Mouse (Mus musculus): ENCODE measurements around the gene Ston1. TPM values are rescaled to one million over a fixed set of nuclear protein-coding genes. Genes with fewer than 3 reads are reported as not detected.

The Ston1 gene
- polyA plus RNA-seq, 1 experiment from 2014 or later = 0.96 TPM

GRCm38 (mm10) chr17:88666076-88666475 lies 68.6 kb downstream of the Ston1 start:
- Histone ChIP-seq H3K4me2 (ENCODE audit: low read depth, low read length) (no peak overlapping the region), H3K9me3 (replicated peaks; ENCODE audit: control insufficient read depth, low read length) (no peaks in the 10 kb centered on the region), H3K27me3 (ENCODE audit: control insufficient read depth, insufficient read depth, low read depth, low read length) (no peaks in the 10 kb centered on the region; the same call in 1 of the 2 replicates), H3K9ac (ENCODE audit: low read depth, low read length) (no peak overlapping the region), H3K4me1 (ENCODE audit: control insufficient read depth, low read depth, low read length) (no peaks in the 10 kb centered on the region), H3K27ac (ENCODE audit: low read length) (no peak overlapping the region), H3K4me3 (ENCODE audit: low read depth, low read length) (no peak overlapping the region), H3K36me3 (ENCODE audit: control insufficient read depth, insufficient read depth) (no peaks in the 10 kb centered on the region)
- WGBS (ENCODE audit: insufficient replicate concordance) = 45% methylated on average over 2 of the region's 2 CpGs
- no peak for ATAC-seq (ENCODE audit: low read depth)

GRCm38 (mm10) chr17:88668452-88668851 lies 71.0 kb downstream of the Ston1 start, which contains the start of gene Gtf2a1l:
Gene Gtf2a1l, plus strand, starts transcription at chr17:88668660.
- Histone ChIP-seq H3K4me1 (ENCODE audit: control insufficient read depth, low read depth, low read length) (no peaks in the 10 kb centered on the region), H3K36me3 (ENCODE audit: control insufficient read depth, insufficient read depth) (no peaks in the 10 kb centered on the region), H3K27ac (ENCODE audit: low read length) (no peak within 1 kb of the TSS), H3K9ac (ENCODE audit: low read depth, low read length) (no peak within 1 kb of the TSS), H3K4me2 (ENCODE audit: low read depth, low read length) (no peak within 1 kb of the TSS), H3K4me3 (ENCODE audit: low read depth, low read length) (no peak within 1 kb of the TSS), H3K27me3 (ENCODE audit: control insufficient read depth, insufficient read depth, low read depth, low read length) (no peaks in the 10 kb centered on the region; the same call in 1 of the 2 replicates), H3K9me3 (replicated peaks; ENCODE audit: control insufficient read depth, low read length) (no peaks in the 10 kb centered on the region)
- no peak for ATAC-seq (ENCODE audit: low read depth)
- WGBS (ENCODE audit: insufficient replicate concordance) = 9% methylated on average over 21 of the region's 21 CpGs

- Histone ChIP-seq H3K27me3 (ENCODE audit: control insufficient read depth, insufficient read depth, low read depth, low read length) (no peaks in the 10 kb centered on the region; the same call in 1 of the 2 replicates), H3K4me3 (ENCODE audit: low read depth, low read length) (no peak overlapping the region), H3K4me1 (ENCODE audit: control insufficient read depth, low read depth, low read length) (no peaks in the 10 kb centered on the region), H3K27ac (ENCODE audit: low read length) (no peak overlapping the region), H3K9me3 (replicated peaks; ENCODE audit: control insufficient read depth, low read length) (no peaks in the 10 kb centered on the region), H3K36me3 (ENCODE audit: control insufficient read depth, insufficient read depth) (no peaks in the 10 kb centered on the region), H3K9ac (ENCODE audit: low read depth, low read length) (no peak overlapping the region), H3K4me2 (ENCODE audit: low read depth, low read length) (no peak overlapping the region)
- 66% methylated on average over 2 of the region's 2 CpGs for WGBS (ENCODE audit: insufficient replicate concordance)
- ATAC-seq (ENCODE audit: low read depth) = no peak
Measured at GRCm38 (mm10) chr17:88669921-88670320, 72.4 kb downstream of the Ston1 start.

- 34% methylated on average over 4 of the region's 4 CpGs for WGBS (ENCODE audit: insufficient replicate concordance)
- Histone ChIP-seq H3K4me1 (ENCODE audit: control insufficient read depth, low read depth, low read length) (no peaks in the 10 kb centered on the region), H3K9ac (ENCODE audit: low read depth, low read length) (no peak overlapping the region), H3K9me3 (replicated peaks; ENCODE audit: control insufficient read depth, low read length) (no peaks in the 10 kb centered on the region), H3K27ac (ENCODE audit: low read length) (no peak overlapping the region), H3K36me3 (ENCODE audit: control insufficient read depth, insufficient read depth) (no peaks in the 10 kb centered on the region), H3K4me2 (ENCODE audit: low read depth, low read length) (no peak overlapping the region), H3K4me3 (ENCODE audit: low read depth, low read length) (no peak overlapping the region), H3K27me3 (ENCODE audit: control insufficient read depth, insufficient read depth, low read depth, low read length) (no peaks in the 10 kb centered on the region; the same call in 1 of the 2 replicates)
- ATAC-seq (ENCODE audit: low read depth) = no peak
Measured at GRCm38 (mm10) chr17:88670800-88671199, 73.3 kb downstream of the Ston1 start.

- H3K27ac ChIP-seq (ENCODE audit: low read length) = no peak overlapping the region
- no peak for ATAC-seq (ENCODE audit: low read depth)
- no peaks in the 10 kb centered on the region for H3K4me1 ChIP-seq (ENCODE audit: control insufficient read depth, low read depth, low read length)
- no peaks in the 10 kb centered on the region for H3K36me3 ChIP-seq (ENCODE audit: control insufficient read depth, insufficient read depth)
- 79% methylated on average over 23 of the region's 23 CpGs for WGBS (ENCODE audit: insufficient replicate concordance)
- H3K27me3 ChIP-seq (ENCODE audit: control insufficient read depth, insufficient read depth, low read depth, low read length) = no peaks in the 10 kb centered on the region
- H3K9me3 ChIP-seq (replicated peaks; ENCODE audit: control insufficient read depth, low read length) = no peaks in the 10 kb centered on the region
- H3K4me3 ChIP-seq (ENCODE audit: low read depth, low read length) = no peak overlapping the region
- H3K4me2 ChIP-seq (ENCODE audit: low read depth, low read length) = no peak overlapping the region
- no peak overlapping the region for H3K9ac ChIP-seq (ENCODE audit: low read depth, low read length)
Measured at GRCm38 (mm10) chr17:88675310-88676309, 78.1 kb downstream of the Ston1 start.

- no peak overlapping the region for H3K4me2 ChIP-seq (ENCODE audit: low read depth, low read length)
- no peak for ATAC-seq (ENCODE audit: low read depth)
Measured at GRCm38 (mm10) chr17:88688226-88688625, 90.7 kb downstream of the Ston1 start.

GRCm38 (mm10) chr17:88696656-88697333 lies 99.3 kb downstream of the Ston1 start:
- ATAC-seq (ENCODE audit: low read depth) = no peak
- H3K27ac ChIP-seq (ENCODE audit: low read length) = no peak overlapping the region
- no peaks in the 10 kb centered on the region for H3K9me3 ChIP-seq (replicated peaks; ENCODE audit: control insufficient read depth, low read length)
- H3K4me3 ChIP-seq (ENCODE audit: low read depth, low read length) = no peak overlapping the region
- no peaks in the 10 kb centered on the region for H3K27me3 ChIP-seq (ENCODE audit: control insufficient read depth, insufficient read depth, low read depth, low read length)
- H3K36me3 ChIP-seq (ENCODE audit: control insufficient read depth, insufficient read depth) = no peaks in the 10 kb centered on the region
- WGBS (ENCODE audit: insufficient replicate concordance) = 60% methylated on average over 9 of the region's 9 CpGs
- no peak overlapping the region for H3K9ac ChIP-seq (ENCODE audit: low read depth, low read length)
- H3K4me1 ChIP-seq (ENCODE audit: control insufficient read depth, low read depth, low read length) = no peaks in the 10 kb centered on the region
- H3K4me2 ChIP-seq (ENCODE audit: low read depth, low read length) = no peak overlapping the region

More at GRCm38 (mm10) chr17:88688226-88688625, 90.7 kb downstream of the Ston1 start:
- no peak overlapping the region for H3K27ac ChIP-seq (ENCODE audit: low read length)
- H3K36me3 ChIP-seq (ENCODE audit: control insufficient read depth, insufficient read depth) = no peaks in the 10 kb centered on the region
- H3K9me3 ChIP-seq (replicated peaks; ENCODE audit: control insufficient read depth, low read length) = no peaks in the 10 kb centered on the region
- no peaks in the 10 kb centered on the region for H3K27me3 ChIP-seq (ENCODE audit: control insufficient read depth, insufficient read depth, low read depth, low read length)
- WGBS (ENCODE audit: insufficient replicate concordance) = 61% methylated on average over 11 of the region's 11 CpGs
- no peak overlapping the region for H3K9ac ChIP-seq (ENCODE audit: low read depth, low read length)
- H3K4me1 ChIP-seq (ENCODE audit: control insufficient read depth, low read depth, low read length) = no peaks in the 10 kb centered on the region
- no peak overlapping the region for H3K4me3 ChIP-seq (ENCODE audit: low read depth, low read length)

GRCm38 (mm10) chr17:88700901-88701300 lies 103.4 kb downstream of the Ston1 start:
- no peaks in the 10 kb centered on the region for H3K9me3 ChIP-seq (replicated peaks; ENCODE audit: control insufficient read depth, low read length)
- H3K36me3 ChIP-seq (ENCODE audit: control insufficient read depth, insufficient read depth) = no peaks in the 10 kb centered on the region
- H3K27me3 ChIP-seq (ENCODE audit: control insufficient read depth, insufficient read depth, low read depth, low read length) = no peaks in the 10 kb centered on the region
- H3K4me2 ChIP-seq (ENCODE audit: low read depth, low read length) = no peak overlapping the region
- no peaks in the 10 kb centered on the region for H3K4me1 ChIP-seq (ENCODE audit: control insufficient read depth, low read depth, low read length)
- no peak overlapping the region for H3K9ac ChIP-seq (ENCODE audit: low read depth, low read length)
- ATAC-seq (ENCODE audit: low read depth) = no peak
- H3K4me3 ChIP-seq (ENCODE audit: low read depth, low read length) = no peak overlapping the region
- no peak overlapping the region for H3K27ac ChIP-seq (ENCODE audit: low read length)

GRCm38 (mm10) chr17:88702345-88702744 lies 104.9 kb downstream of the Ston1 start:
- no peaks in the 10 kb centered on the region for H3K9me3 ChIP-seq (replicated peaks; ENCODE audit: control insufficient read depth, low read length)
- no peaks in the 10 kb centered on the region for H3K36me3 ChIP-seq (ENCODE audit: control insufficient read depth, insufficient read depth)
- no peak overlapping the region for H3K4me3 ChIP-seq (ENCODE audit: low read depth, low read length)
- no peaks in the 10 kb centered on the region for H3K27me3 ChIP-seq (ENCODE audit: control insufficient read depth, insufficient read depth, low read depth, low read length)
- no peaks in the 10 kb centered on the region for H3K4me1 ChIP-seq (ENCODE audit: control insufficient read depth, low read depth, low read length)
- no peak overlapping the region for H3K27ac ChIP-seq (ENCODE audit: low read length)
- H3K4me2 ChIP-seq (ENCODE audit: low read depth, low read length) = no peak overlapping the region
- WGBS (ENCODE audit: insufficient replicate concordance) = 35% methylated on average over 6 of the region's 6 CpGs
- no peak for ATAC-seq (ENCODE audit: low read depth)
- no peak overlapping the region for H3K9ac ChIP-seq (ENCODE audit: low read depth, low read length)

All from liver, embryonic 16.5 days (tissue).